Mouse (Mus musculus): ENCODE measurements around the gene Fam198b.

DNA sequence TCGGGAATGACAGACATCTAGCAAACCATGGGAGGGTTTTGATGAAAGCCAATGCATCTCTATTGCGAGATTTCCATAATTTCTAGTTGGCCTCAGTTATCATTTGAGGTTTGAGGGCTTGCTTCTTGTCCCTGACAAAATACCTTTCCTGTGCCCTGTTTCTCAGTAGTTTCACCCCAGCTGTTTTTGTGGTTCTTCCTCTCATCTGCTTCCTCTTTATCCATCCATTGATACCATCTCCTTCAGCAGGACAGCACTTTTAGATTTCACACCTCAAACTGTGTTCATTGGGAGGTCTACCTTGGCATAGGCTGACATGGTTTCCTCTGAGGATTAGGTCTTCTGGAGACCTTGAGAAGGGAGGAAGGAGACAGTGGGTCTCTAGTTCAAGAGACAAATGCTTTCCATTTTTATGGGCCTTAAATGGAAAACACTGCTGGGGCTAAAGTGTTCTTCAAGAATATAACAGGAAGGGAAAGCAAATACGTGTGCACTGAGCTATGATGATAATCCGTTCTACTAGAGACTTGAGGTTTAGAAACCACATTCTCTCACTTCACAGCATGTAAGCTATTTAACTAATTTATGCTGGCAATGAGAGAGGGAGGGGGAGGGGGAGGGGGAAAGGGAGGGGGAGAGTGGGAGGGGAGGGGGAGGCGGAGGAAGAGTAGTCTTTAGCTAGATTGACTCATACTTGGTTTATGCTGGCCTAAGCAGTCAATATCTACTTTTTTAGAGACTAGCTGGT, 41.8 kb downstream of the Fam198b start:
- TF ChIP-seq CTCF (IDR thresholded peaks at IDR 0.05), result no peak
- no peak for TF ChIP-seq EP300 (IDR thresholded peaks at IDR 0.05)
